Mouse (Mus musculus): ENCODE measurements around the gene 4930426L09Rik. TPM values are rescaled to one million over a fixed set of nuclear protein-coding genes. Genes with fewer than 3 reads are reported as not detected.
"Not testable (repeated sequence)": the region's sequence is repeated elsewhere in the genome, so short reads cannot be mapped to it uniquely, and the experiment has no call there.

The 4930426L09Rik gene
- polyA plus RNA-seq, 1 experiment from 2014 or later = 0.29 TPM

- no peak overlapping the region for H3K9ac ChIP-seq
- 0 out of 2 replicates have a peak, but pooled peaks cover 3% of the 10 kb centered on the region for H3K9me3 ChIP-seq
- H3K36me3 ChIP-seq = no peaks in the 10 kb centered on the region
- no peak overlapping the region for H3K27ac ChIP-seq
- no peak overlapping the region for H3K4me3 ChIP-seq
- H3K4me1 ChIP-seq = peaks cover 9% of the 10 kb centered on the region
- no peak for ATAC-seq (ENCODE audit: insufficient number of reproducible peaks, low FRiP score, low TSS enrichment, low read depth)
- WGBS = 59% methylated on average over 7 of the region's 7 CpGs
- H3K4me2 ChIP-seq = no peak overlapping the region
- no peaks in the 10 kb centered on the region for H3K27me3 ChIP-seq
Observed at GRCm38 (mm10) chr2:18992512-18993510, 5.3 kb upstream of the 4930426L09Rik start.

DNA sequence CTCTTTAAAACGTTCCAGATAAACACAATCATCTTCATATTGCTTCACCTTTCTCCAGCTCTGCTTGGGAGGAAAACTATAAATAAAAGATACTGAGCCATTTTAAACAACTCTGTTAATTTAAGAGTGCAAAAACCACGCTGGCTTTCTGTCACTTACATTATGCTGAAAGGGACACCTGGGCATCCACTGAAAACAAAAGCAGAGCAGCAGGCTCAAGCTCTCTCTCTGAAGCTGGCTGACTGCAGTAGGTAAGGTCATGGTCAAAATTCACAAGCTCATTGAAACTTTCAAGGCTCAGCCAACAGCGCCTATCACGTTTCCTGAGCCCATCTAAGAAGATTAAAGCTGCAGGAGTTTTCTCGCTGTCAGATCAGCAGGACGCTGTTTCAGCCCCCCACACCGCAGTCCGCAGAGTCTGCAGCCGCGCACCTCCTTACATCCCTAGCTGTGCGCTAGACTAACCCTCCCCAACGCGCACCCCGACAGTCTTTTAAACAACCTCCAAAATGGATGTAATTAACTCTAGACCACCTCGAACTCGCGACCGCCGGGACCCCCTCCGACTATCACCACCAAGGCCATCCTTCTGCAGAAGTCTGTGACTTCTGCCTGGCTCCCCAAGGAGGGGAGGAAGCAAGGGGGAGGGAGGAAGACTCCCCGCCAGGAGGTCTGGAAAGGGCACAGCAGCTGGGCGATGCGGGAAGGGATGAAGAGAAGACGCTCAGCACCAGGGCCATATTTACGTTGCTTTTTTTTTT, 1.5 kb upstream of the 4930426L09Rik start:
- Histone ChIP-seq H3K27ac (no peak overlapping the region), H3K4me2 (peak overlapping the region; percentile 93), H3K9me3 (no peaks in the 10 kb centered on the region), H3K9ac (peak overlapping the region; percentile 57; the same call in 1 of the 2 replicates), H3K27me3 (no peaks in the 10 kb centered on the region), H3K36me3 (no peaks in the 10 kb centered on the region), H3K4me3 (peak overlapping the region; percentile 76), H3K4me1 (peaks cover 11% of the 10 kb centered on the region)
- under 1% methylated on average over 25 of the region's 25 CpGs for WGBS
- no peak for ATAC-seq (ENCODE audit: insufficient number of reproducible peaks, low FRiP score, low TSS enrichment, low read depth)

DNA sequence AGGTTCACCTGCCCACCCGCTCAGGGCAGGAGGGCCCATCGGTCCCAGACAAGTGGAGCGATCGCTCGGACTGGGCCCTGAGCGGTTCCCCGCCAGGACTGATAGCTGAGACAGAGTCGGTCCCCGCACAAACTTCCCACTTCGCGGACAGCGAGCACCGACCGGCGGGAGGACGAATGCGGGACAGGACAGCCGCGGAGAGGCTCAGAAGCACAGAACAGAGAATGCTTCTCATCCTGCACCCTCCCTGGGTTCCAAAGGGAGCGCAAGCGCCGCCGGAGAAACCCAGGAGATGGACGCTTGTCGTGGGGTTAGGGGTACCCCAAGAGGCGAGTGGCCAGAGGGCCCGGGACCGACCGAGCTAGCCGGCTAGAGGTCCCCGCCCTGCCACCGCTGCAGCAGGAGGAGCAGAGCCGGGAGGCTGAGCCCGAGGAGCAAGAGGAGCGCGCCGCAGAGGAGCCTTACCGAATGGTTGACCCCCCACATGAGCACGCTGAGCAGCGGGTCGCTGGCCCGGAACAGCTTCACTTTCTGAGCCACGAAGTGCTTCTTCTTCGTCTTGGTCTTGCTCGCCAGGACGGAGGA, 664 bp upstream of the 4930426L09Rik start:
- no peaks in the 10 kb centered on the region for H3K9me3 ChIP-seq
- H3K9ac ChIP-seq = peak overlapping the region; percentile 57
- H3K27ac ChIP-seq = peak overlapping the region; percentile 89
- peak; percentile 64 for ATAC-seq (ENCODE audit: insufficient number of reproducible peaks, low FRiP score, low TSS enrichment, low read depth)
- H3K4me2 ChIP-seq = peak overlapping the region; percentile 93
- peaks cover 11% of the 10 kb centered on the region for H3K4me1 ChIP-seq
- WGBS = under 1% methylated on average over 46 of the region's 46 CpGs
- peak overlapping the region; percentile 76 for H3K4me3 ChIP-seq
- no peaks in the 10 kb centered on the region for H3K27me3 ChIP-seq
- no peaks in the 10 kb centered on the region for H3K36me3 ChIP-seq

DNA sequence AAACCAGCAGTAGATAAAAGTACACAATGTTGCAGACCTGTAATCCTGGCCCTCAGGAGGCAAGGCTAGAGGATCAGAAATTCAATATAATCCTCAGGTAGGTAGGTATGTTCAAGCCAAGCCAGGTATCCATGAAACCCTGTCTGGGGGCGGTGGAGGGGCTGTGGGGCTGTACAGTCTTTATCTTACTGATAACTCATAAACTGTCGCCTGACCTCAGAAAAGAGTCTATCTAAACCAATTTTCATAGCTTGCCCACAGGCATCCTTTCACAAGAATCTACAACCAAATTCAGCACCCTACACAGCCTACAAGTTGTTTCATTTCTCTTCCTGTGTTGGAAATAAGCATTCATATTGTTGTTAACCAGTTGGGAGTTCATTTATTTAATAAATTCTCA, 1.3 kb downstream of the 4930426L09Rik start:
- no peak overlapping the region for H3K27ac ChIP-seq
- H3K4me3 ChIP-seq = no peak overlapping the region
- peaks cover 9% of the 10 kb centered on the region for H3K4me1 ChIP-seq
- no peak for ATAC-seq (ENCODE audit: insufficient number of reproducible peaks, low FRiP score, low TSS enrichment, low read depth)
- 92% methylated on average over 2 of the region's 2 CpGs for WGBS
- no peak overlapping the region for H3K4me2 ChIP-seq
- no peak overlapping the region for H3K9ac ChIP-seq
- no peaks in the 10 kb centered on the region for H3K9me3 ChIP-seq
- H3K27me3 ChIP-seq = no peaks in the 10 kb centered on the region
- no peaks in the 10 kb centered on the region for H3K36me3 ChIP-seq

GRCm38 (mm10) chr2:19004801-19005200, 6.7 kb downstream of the 4930426L09Rik start:
- Histone ChIP-seq H3K4me1 (no peaks in the 10 kb centered on the region), H3K4me3 (no peak overlapping the region), H3K4me2 (no peak overlapping the region), H3K27me3 (no peaks in the 10 kb centered on the region), H3K27ac (no peak overlapping the region), H3K9ac (no peak overlapping the region), H3K36me3 (no peaks in the 10 kb centered on the region), H3K9me3 (no peaks in the 10 kb centered on the region)
- 75% methylated on average over 10 of the region's 10 CpGs for WGBS
- no peak for ATAC-seq (ENCODE audit: insufficient number of reproducible peaks, low FRiP score, low TSS enrichment, low read depth)

DNA sequence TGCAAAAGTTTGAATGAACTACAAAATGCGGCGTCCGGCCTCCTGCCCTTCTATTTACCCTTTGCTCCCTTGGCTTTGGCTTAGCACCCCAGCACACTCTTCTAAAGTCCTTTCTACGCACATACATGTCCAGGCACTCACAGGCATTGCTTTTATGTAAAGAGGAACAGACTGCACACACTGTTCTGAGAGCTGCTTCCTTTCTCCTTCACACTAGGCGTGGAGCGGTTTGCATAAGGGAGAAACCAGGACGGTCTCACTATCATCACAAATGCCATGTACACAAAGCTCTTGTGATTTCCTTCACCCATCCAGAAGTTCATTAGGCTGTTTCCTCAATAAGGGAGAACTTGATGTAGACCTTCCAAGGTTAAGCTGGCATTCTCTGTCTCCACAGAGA, 8.0 kb downstream of the 4930426L09Rik start:
- no peak overlapping the region for H3K4me2 ChIP-seq
- no peaks in the 10 kb centered on the region for H3K9me3 ChIP-seq
- H3K27me3 ChIP-seq = no peaks in the 10 kb centered on the region
- no peaks in the 10 kb centered on the region for H3K36me3 ChIP-seq
- no peaks in the 10 kb centered on the region for H3K4me1 ChIP-seq
- 88% methylated on average over 7 of the region's 7 CpGs for WGBS
- no peak overlapping the region for H3K9ac ChIP-seq
- no peak for ATAC-seq (ENCODE audit: insufficient number of reproducible peaks, low FRiP score, low TSS enrichment, low read depth)
- no peak overlapping the region for H3K4me3 ChIP-seq
- no peak overlapping the region for H3K27ac ChIP-seq

DNA sequence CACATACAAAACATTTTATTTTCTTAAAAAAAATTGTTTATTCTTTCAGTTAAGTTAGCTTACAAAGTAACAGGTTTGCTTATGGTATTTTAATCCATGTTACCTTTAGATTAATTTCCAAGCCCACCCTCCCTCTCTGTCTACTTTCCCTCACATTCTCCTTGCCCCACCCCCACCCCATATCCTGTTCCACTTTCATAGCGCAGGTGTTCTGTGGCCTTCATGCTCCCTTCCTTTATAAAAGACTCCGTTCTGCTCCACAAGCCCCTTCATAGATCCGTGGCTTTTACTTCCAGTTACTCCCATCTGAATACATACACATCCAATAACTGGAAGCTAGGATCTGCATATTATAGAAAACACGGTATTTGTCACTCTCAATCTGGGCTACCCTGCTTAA, 9.4 kb downstream of the 4930426L09Rik start:
- Histone ChIP-seq H3K27me3 (no peaks in the 10 kb centered on the region), H3K9ac (no peak overlapping the region), H3K4me2 (no peak overlapping the region), H3K36me3 (no peaks in the 10 kb centered on the region), H3K27ac (no peak overlapping the region), H3K9me3 (no peaks in the 10 kb centered on the region), H3K4me3 (no peak overlapping the region), H3K4me1 (no peaks in the 10 kb centered on the region)
- ATAC-seq (ENCODE audit: insufficient number of reproducible peaks, low FRiP score, low TSS enrichment, low read depth) = no peak
- WGBS = 54% methylated on average over 4 of the region's 4 CpGs

DNA sequence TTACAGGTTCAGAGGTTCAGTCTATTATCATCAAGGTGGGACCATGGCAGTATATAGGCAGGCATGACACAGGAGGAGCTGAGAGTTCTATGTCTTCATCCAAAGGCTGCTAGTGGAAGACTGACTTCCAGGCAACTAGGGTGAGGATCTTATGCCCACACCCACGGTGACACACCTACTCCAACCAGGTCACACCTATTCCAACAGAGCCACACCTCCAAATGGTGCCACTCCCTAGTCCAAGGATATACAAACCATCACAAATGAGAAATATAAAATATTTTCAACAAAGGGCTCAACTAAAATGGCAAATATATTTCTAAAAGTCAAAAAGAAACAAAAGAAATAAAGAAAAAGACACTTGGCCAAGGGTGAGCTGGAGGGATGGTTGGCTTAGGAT, 12.4 kb downstream of the 4930426L09Rik start:
- not testable (repeated sequence) for H3K9ac ChIP-seq; H3K9me3 ChIP-seq; H3K4me3 ChIP-seq; H3K4me1 ChIP-seq; ATAC-seq (ENCODE audit: insufficient number of reproducible peaks, low FRiP score, low TSS enrichment, low read depth); H3K4me2 ChIP-seq; H3K27me3 ChIP-seq; H3K36me3 ChIP-seq; H3K27ac ChIP-seq
- WGBS = 77% methylated on average over 1 of the region's 1 CpGs

DNA sequence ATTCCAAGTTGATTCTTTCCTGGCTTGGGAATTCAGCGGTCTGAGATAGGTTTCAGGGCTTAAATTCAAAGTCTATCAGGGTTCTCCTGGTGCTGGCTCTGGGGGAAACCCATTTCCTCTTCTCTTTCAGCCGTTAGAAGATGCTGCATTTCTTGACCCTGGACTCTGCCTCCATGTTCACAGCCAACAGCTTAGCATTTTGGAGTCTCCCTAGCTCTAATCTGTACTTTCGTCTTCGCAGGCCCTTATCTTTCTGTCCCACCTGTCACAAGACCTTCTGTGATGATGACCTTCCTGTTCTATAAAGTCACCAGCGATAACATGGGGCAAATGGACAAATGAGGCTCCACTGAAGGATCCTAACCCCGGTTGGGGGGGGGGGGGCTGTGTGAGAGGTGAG, 13.3 kb downstream of the 4930426L09Rik start:
- Histone ChIP-seq H3K27ac (no peak overlapping the region), H3K4me3 (no peak overlapping the region), H3K9ac (no peak overlapping the region), H3K27me3 (no peaks in the 10 kb centered on the region), H3K4me1 (no peaks in the 10 kb centered on the region), H3K9me3 (no peaks in the 10 kb centered on the region), H3K36me3 (no peaks in the 10 kb centered on the region), H3K4me2 (no peak overlapping the region)
- WGBS = 78% methylated on average over 6 of the region's 6 CpGs
- ATAC-seq (ENCODE audit: insufficient number of reproducible peaks, low FRiP score, low TSS enrichment, low read depth) = no peak

DNA sequence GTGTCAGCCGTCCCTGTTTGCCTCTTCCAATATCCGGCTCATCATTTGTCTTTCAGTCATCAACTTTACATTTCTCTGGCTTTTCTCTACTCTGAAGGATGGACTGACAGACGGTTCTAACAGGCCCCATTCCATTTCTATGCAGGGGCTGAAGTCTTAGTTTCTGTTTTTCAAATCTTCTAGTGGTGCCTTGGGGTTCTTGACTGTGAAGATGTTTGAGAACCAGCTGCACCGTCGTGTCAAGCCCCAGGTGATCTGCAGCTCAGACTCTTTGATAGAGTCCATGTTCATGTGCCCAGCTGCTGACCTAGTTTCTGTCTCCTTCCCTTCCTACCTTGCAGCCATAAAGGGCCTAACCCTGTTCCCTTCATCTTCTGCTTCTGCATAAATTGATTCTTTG, 18.2 kb downstream of the 4930426L09Rik start:
- H3K4me1 ChIP-seq = no peaks in the 10 kb centered on the region
- H3K9ac ChIP-seq = no peak overlapping the region
- no peak overlapping the region for H3K27ac ChIP-seq
- ATAC-seq (ENCODE audit: insufficient number of reproducible peaks, low FRiP score, low TSS enrichment, low read depth) = no peak
- WGBS = 83% methylated on average over 5 of the region's 5 CpGs
- H3K27me3 ChIP-seq = no peaks in the 10 kb centered on the region
- H3K4me2 ChIP-seq = no peak overlapping the region
- no peaks in the 10 kb centered on the region for H3K9me3 ChIP-seq
- no peaks in the 10 kb centered on the region for H3K36me3 ChIP-seq
- H3K4me3 ChIP-seq = no peak overlapping the region

DNA sequence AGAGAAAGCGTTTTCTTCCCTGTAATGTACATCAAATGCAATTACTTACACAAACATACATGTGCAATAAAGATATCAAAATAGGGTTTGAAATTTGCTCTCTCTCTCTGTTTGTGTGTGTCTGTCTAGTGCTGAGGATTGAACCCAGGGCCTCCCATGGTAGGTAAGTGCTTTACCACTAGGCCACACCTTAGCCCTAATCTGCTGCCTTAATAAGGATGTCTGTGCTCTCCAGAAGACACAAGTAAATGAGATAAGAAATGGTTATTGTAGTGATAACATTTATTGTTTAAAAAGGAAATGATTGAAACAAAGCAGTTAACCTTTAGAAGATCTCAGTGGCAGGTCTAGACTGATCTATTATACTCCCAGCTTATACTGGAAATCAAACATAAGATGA, 18.7 kb downstream of the 4930426L09Rik start:
- H3K4me3 ChIP-seq = no peak overlapping the region
- H3K27me3 ChIP-seq = no peaks in the 10 kb centered on the region
- no peak overlapping the region for H3K4me2 ChIP-seq
- WGBS = 90% methylated on average over 1 of the region's 1 CpGs
- H3K4me1 ChIP-seq = no peaks in the 10 kb centered on the region
- ATAC-seq (ENCODE audit: insufficient number of reproducible peaks, low FRiP score, low TSS enrichment, low read depth) = no peak
- no peak overlapping the region for H3K9ac ChIP-seq
- H3K36me3 ChIP-seq = no peaks in the 10 kb centered on the region
- no peak overlapping the region for H3K27ac ChIP-seq
- no peaks in the 10 kb centered on the region for H3K9me3 ChIP-seq

DNA sequence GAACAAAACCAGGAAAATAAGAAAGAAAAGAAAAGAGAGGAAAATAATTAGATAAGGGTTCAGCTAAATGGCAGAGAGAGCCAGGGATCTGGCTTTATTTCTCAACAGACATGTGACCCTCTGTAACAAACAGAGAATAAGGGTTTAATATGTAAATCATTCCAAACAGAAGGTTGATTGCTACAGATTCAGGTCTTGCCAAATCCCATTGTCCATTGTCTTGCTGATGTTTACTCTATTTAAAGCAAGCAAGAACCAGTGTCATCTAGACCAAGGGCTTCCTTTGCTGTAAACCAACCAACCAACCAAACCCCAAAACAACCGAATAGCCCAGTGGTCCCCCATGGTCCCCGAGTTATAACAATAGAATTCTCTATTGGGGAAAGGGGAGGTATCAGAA, 19.9 kb downstream of the 4930426L09Rik start:
- Histone ChIP-seq H3K9ac (no peak overlapping the region), H3K27me3 (no peaks in the 10 kb centered on the region), H3K4me2 (no peak overlapping the region), H3K4me3 (no peak overlapping the region), H3K36me3 (no peaks in the 10 kb centered on the region), H3K9me3 (no peaks in the 10 kb centered on the region), H3K4me1 (no peaks in the 10 kb centered on the region), H3K27ac (no peak overlapping the region)
- no peak for ATAC-seq (ENCODE audit: insufficient number of reproducible peaks, low FRiP score, low TSS enrichment, low read depth)
- WGBS = 81% methylated on average over 2 of the region's 2 CpGs
